Mouse (Mus musculus) liver, embryonic 15.5 days (tissue): ENCODE measurements around the gene Gpr146. TPM values are rescaled to one million over a fixed set of nuclear protein-coding genes. Genes with fewer than 3 reads are reported as not detected.
"Not testable (repeated sequence)": the region's sequence is repeated elsewhere in the genome, so short reads cannot be mapped to it uniquely, and the experiment has no call there.

Experiments used
- ATAC-seq: fragments of 200-750 bp; cut with Nextera tagmentation; 2 replicates; pipeline ENCODE4 v1.8.0; 2017; ENCODE audit warnings: moderate number of reproducible peaks, mild to moderate bottlenecking, moderate library complexity; ENCODE audit not compliant: insufficient read depth
- H3K27ac ChIP-seq: fragments of 300-500 bp; sonication (generic); replicated peaks from 2 replicates; pipeline ENCODE4 v1.5.1; 2015; ENCODE audit warnings: mild to moderate bottlenecking, inconsistent platforms
- H3K27me3 ChIP-seq: fragments of 300-500 bp; sonication (generic); 2 replicates; pipeline ENCODE4 v1.6.1; 2015; ENCODE audit warnings: mild to moderate bottlenecking, inconsistent platforms
- H3K36me3 ChIP-seq: fragments of 300-500 bp; sonication (generic); replicated peaks from 2 replicates; pipeline ENCODE4 v1.6.1; 2015; ENCODE audit warnings: moderate library complexity, mild to moderate bottlenecking, inconsistent platforms
- H3K4me1 ChIP-seq: fragments of 300-500 bp; sonication (generic); replicated peaks from 2 replicates; pipeline ENCODE4 v1.6.1; 2015; ENCODE audit warnings: inconsistent platforms
- H3K4me2 ChIP-seq: fragments of 300-500 bp; sonication (generic); 2 replicates; pipeline ENCODE4 v1.6.1; 2015; ENCODE audit warnings: moderate library complexity, mild to moderate bottlenecking, inconsistent platforms
- H3K4me3 ChIP-seq: fragments of 300-500 bp; sonication (generic); replicated peaks from 2 replicates; pipeline ENCODE4 v1.5.1; 2015; ENCODE audit warnings: mild to moderate bottlenecking, inconsistent platforms
- H3K9ac ChIP-seq: fragments of 300-500 bp; sonication (generic); 2 replicates; pipeline ENCODE4 v1.6.1; 2015; ENCODE audit warnings: moderate library complexity, mild to moderate bottlenecking, inconsistent platforms
- H3K9me3 ChIP-seq: fragments of 300-500 bp; sonication (generic); replicated peaks from 2 replicates; pipeline ENCODE4 v1.6.1; 2016; ENCODE audit warnings: inconsistent platforms
- WGBS: fragments of 180-500 bp; shearing (Covaris S2); methylation state at CpG from one replicate; pipeline ENCODE4 v1.1.7; 2015; ENCODE audit warnings: mixed read lengths; ENCODE audit not compliant: insufficient replicate concordance; 5-methylcytosine and 5-hydroxymethylcytosine counted together
- polyA plus RNA-seq: library from polyadenylated mRNA; unstranded; fragments of >200 nt; fragmentation: Nextera tagmentation; extraction: Ambion mirVana; gene quantifications from 2 replicates; pipeline ENCODE4 v1.2.1, GENCODE M21; 2015

The Gpr146 gene
- polyA plus RNA-seq, 1 experiment from 2014 or later: 25.0 TPM

DNA sequence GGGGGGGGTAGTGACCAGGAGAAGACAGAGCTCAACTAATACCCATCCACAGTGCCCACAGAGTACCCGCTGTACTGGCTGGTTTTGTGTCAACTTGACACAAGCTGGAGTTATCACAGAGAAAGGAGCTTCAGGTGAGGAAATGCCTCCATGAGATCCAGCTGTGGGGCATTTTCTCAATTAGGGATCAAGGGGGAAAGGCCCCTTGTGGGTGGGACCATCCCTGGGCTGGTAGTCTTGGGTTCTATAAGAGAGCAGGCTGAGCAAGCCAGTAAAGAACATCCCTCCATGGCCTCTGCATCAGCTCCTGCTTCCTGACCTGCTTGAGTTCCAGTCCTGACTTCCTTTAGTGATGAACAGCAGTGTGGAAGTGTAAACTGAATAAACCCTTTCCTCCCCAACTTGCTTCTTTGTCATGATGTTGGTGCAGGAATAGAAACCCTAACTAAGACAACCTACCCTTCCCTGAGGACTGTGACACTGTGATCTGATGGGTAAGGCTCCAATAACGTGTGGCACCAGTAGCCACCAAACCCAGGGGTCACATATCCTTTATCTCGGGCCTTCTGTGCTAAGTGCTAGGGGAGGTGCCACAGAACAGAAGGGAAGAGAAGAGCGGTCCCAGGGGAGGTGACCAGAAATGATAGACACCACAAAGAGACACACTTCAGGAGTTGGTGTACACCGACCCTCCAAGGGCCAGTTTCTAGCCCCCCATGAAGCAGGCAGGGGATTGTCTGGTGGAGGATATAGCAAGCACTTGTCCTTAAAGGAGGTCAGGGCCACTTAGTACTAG, 13.0 kb downstream of the Gpr146 start:
- H3K4me1 ChIP-seq: peaks cover 95% of the 10 kb centered on the region
- H3K27me3 ChIP-seq, H3K9me3 ChIP-seq: not testable (repeated sequence)
- peak overlapping the region; percentile 68 for H3K4me3 ChIP-seq
- H3K4me2 ChIP-seq: peak overlapping the region; percentile 87
- 40% methylated on average over 5 of the region's 5 CpGs for WGBS
- ATAC-seq: peak; percentile 12
- peaks cover 59% of the 10 kb centered on the region for H3K36me3 ChIP-seq
- peak overlapping the region; percentile 100 for H3K27ac ChIP-seq
- peak overlapping the region; percentile 89 for H3K9ac ChIP-seq

DNA sequence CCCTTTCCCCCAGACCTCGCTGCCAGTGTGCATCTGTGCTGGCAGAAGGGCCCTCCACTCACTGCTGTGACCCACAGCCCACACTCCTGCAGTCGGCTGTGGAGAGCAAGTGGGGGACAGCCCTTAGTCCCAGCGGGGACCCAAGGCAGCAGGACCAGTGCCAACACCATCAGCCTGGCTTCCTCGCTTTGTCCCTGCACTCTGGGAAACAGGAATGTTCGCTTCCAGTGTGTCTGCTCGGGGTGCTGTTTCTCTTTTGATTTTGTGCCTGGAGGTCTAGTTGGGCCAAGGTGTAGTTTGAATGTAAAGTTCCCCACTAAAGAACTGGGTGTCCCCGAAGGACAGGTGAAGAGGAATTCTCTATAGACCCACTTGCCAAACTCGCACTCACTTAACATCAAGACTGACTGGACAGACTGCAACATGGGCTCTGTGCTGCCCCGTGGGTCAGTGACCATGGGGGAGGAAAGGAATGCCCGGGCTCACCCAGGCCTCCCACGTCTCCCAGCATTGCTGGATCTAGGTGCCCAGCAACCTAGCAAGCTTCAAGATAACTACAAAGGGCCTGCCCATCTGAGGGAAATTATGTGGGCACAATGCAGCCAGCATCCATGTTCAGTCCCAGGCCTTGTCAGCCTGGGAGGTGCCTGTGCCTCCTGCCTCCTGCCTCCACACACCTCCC, 14.0 kb downstream of the Gpr146 start:
- Histone ChIP-seq H3K9ac (peak overlapping the region; percentile 89), H3K9me3 (no peaks in the 10 kb centered on the region), H3K27me3 (no peaks in the 10 kb centered on the region), H3K36me3 (peaks cover 61% of the 10 kb centered on the region), H3K27ac (peak overlapping the region; percentile 100), H3K4me3 (peak overlapping the region; percentile 68), H3K4me2 (peak overlapping the region; percentile 87), H3K4me1 (peaks cover 94% of the 10 kb centered on the region)
- no peak for ATAC-seq
- WGBS: 76% methylated on average over 11 of the region's 11 CpGs

DNA sequence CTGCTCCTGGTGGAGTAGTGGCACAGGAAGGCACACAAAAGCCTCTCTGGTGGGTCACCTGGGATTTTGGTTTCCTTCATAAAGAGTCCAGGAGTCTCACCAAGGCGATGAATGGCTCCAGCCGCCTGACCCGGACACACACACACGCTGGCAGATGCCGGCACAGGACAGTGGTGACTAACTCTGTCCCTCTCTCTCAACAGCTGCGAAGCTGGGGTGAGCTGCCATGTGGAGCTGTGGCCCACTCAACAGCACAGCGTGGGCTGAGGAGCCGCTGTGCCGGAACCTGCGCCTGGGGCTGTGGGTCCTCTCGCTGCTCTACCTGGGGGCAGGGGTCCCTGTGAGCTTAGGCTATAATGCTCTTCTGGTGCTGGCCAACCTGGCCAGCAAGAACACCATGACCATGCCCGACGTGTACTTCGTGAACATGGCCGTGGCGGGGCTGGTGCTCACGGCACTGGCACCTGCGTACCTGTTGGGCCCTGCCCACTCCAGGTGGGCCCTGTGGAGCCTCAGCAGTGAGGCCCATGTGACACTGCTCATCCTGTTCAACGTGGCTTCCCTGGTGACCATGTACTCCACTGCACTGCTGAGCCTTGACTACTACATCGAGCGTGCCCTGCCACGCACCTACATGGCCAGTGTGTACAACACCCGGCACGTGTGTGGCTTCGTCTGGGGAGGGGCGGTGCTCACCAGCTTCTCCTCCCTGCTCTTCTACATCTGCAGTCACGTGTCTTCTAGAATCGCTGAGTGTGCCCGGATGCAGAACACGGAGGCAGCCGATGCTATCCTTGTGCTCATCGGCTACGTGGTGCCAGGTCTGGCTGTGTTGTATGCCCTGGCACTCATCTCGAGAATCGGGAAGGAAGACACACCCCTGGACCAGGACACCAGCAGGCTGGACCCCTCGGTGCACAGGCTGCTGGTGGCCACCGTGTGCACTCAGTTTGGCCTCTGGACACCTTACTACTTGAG, 15.0 kb downstream of the Gpr146 start:
- Histone ChIP-seq H3K36me3 (peaks cover 59% of the 10 kb centered on the region), H3K4me2 (peak overlapping the region; percentile 87), H3K4me3 (peak overlapping the region; percentile 68; the same call in 1 of the 2 replicates), H3K27me3 (no peaks in the 10 kb centered on the region), H3K9me3 (no peaks in the 10 kb centered on the region), H3K9ac (peak overlapping the region; percentile 89), H3K4me1 (peaks cover 94% of the 10 kb centered on the region), H3K27ac (peak overlapping the region; percentile 100)
- 93% methylated on average over 37 of the region's 37 CpGs for WGBS
- no peak for ATAC-seq

GRCm38 (mm10) chr5:139393197-139393588, 15.7 kb downstream of the Gpr146 start:
- no peaks in the 10 kb centered on the region for H3K27me3 ChIP-seq
- peaks cover 59% of the 10 kb centered on the region for H3K36me3 ChIP-seq
- H3K9me3 ChIP-seq: no peaks in the 10 kb centered on the region
- 88% methylated on average over 16 of the region's 16 CpGs for WGBS
- no peak for ATAC-seq
- H3K4me1 ChIP-seq: peaks cover 94% of the 10 kb centered on the region
- peak overlapping the region; percentile 87 for H3K4me2 ChIP-seq
- no peak overlapping the region for H3K4me3 ChIP-seq
- peak overlapping the region; percentile 100 for H3K27ac ChIP-seq
- no peak overlapping the region for H3K9ac ChIP-seq

DNA sequence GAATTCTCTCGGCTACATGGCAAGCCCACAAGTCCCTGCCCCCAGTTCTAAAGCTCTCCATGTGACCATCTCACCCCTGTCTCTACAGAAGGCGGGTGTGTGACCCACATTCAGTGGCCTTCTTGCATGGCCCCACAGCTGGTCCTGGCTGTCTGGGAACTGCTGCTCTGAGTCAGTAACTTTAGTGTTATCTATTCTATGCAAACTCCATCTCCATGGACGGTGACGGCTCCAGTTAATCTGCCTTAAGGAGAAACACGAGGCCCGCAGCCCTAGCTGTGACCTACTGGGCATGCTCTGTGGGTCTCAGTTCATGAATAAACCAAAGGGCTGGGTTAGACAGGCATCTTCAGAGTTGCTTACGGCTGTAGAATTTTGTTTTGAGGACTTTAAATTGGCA, 16.9 kb downstream of the Gpr146 start:
- no peaks in the 10 kb centered on the region for H3K27me3 ChIP-seq
- H3K36me3 ChIP-seq: peaks cover 59% of the 10 kb centered on the region
- H3K4me1 ChIP-seq: peaks cover 90% of the 10 kb centered on the region
- peak overlapping the region; percentile 26 for H3K9ac ChIP-seq
- H3K27ac ChIP-seq: peak overlapping the region; percentile 100
- H3K4me3 ChIP-seq: no peak overlapping the region
- H3K4me2 ChIP-seq: peak overlapping the region; percentile 87
- H3K9me3 ChIP-seq: no peaks in the 10 kb centered on the region
- 18% methylated on average over 7 of the region's 7 CpGs for WGBS
- peak; percentile 16 for ATAC-seq

DNA sequence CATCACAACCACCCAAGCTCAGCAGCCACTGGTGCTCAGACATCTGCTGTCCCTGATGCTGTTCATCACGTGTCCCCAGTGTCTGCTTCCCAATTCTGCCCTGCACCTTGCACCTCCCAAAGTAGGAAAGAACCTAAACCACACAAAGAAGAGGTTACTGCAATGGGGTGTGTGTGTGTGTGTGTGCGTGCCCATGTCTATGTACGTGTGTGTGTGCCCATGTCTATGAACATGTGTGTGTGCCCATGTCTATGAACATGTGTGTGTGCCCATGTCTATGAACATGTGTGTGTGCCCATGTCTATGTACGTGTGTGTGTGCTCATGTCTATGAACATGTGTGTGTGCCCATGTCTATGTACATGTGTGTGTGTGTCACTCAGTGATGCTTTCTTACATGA, 18.0 kb downstream of the Gpr146 start:
- H3K4me1 ChIP-seq: peaks cover 82% of the 10 kb centered on the region
- no peak overlapping the region for H3K4me2 ChIP-seq
- no peak for ATAC-seq
- peaks cover 59% of the 10 kb centered on the region for H3K36me3 ChIP-seq
- H3K4me3 ChIP-seq: no peak overlapping the region
- H3K9ac ChIP-seq: no peak overlapping the region
- no peaks in the 10 kb centered on the region for H3K9me3 ChIP-seq
- H3K27ac ChIP-seq: peak overlapping the region; percentile 100
- 80% methylated on average over 4 of the region's 4 CpGs for WGBS
- no peaks in the 10 kb centered on the region for H3K27me3 ChIP-seq

DNA sequence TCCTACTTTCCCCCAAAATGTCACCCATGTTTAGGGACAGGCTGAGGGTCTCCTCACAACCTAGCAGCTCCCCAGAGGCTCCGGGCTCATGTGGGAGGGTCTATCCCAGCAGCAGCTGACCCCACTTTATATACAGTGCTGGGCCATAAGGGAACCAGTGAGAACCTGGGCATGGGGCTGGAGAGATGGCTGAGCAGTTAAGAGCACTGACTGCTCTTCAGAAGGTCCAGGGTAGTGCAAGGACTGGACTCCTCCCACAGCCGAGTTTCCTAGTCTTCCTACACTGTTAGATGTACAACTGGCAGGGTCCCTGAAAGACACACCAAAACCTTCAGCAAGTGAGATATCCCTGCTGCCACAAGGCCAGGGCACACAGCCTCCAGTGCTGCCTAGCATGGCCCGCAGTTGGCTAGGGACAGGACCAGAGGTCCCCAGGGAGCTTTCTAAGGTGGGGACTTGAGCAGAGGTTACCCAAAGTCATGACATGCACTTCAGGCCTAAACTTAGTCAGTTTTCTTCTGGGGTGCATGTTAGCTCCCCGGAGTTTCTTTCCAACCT, 19.9 kb downstream of the Gpr146 start:
- peak overlapping the region; percentile 73 for H3K27ac ChIP-seq
- 0 out of 2 replicates have a peak overlapping the region, but pooled peaks have one; percentile 22 for H3K9ac ChIP-seq
- no peaks in the 10 kb centered on the region for H3K27me3 ChIP-seq
- H3K9me3 ChIP-seq: no peaks in the 10 kb centered on the region
- peaks cover 65% of the 10 kb centered on the region for H3K4me1 ChIP-seq
- 76% methylated on average over 4 of the region's 4 CpGs for WGBS
- no peak overlapping the region for H3K4me3 ChIP-seq
- no peak for ATAC-seq
- H3K4me2 ChIP-seq: no peak overlapping the region
- peaks cover 41% of the 10 kb centered on the region for H3K36me3 ChIP-seq

DNA sequence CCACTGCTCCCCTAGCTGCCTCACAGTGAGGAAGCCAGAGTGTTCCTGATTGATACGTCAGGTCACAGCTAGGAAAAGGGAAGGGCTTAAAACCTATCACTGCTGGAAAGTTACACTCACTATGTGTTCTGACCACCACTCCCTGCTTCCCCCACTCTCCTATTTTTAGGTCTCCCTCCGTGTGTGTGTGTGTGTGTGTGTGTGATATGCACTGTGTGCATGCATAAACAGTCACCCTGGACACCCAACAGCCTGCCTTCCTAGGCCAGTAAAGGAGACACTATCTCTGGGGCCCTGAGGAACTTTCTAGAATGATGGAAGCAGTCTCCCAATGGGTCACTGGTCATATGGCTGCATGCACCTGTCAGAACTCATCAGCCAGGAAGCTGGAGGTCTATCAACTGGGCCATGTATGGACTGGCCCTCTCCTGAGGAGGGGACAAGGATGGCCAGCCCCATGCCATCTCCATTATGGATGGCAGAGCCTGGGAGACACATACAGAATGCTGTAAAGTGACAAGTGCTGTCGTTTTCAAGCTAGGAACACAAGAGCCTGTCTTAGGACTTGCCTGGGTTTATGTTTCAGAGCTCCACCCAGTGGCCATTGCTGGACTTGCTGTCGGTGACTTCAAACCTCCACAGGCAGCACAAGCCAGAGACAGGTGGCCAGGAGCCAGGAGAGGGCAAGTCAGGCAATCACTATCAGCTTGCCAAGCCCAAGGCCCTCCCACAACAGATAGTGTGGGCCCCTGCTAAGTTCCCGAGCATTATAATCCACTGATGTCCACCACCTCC, 20.7 kb downstream of the Gpr146 start:
- H3K4me1 ChIP-seq: peaks cover 59% of the 10 kb centered on the region
- peak overlapping the region; percentile 73 for H3K27ac ChIP-seq
- H3K4me2 ChIP-seq: peak overlapping the region; percentile 25
- peak overlapping the region; percentile 39 for H3K9ac ChIP-seq
- ATAC-seq: peak; percentile 67
- H3K9me3 ChIP-seq: no peaks in the 10 kb centered on the region
- peaks cover 33% of the 10 kb centered on the region for H3K36me3 ChIP-seq
- H3K4me3 ChIP-seq: no peak overlapping the region
- WGBS: 14% methylated on average over 5 of the region's 5 CpGs
- H3K27me3 ChIP-seq: no peaks in the 10 kb centered on the region

- H3K9ac ChIP-seq: peak overlapping the region; percentile 39; the same call in 1 of the 2 replicates
- H3K4me2 ChIP-seq: peak overlapping the region; percentile 25
- no peaks in the 10 kb centered on the region for H3K9me3 ChIP-seq
- H3K4me1 ChIP-seq: peaks cover 59% of the 10 kb centered on the region
- H3K27ac ChIP-seq: no peak overlapping the region
- no peak for ATAC-seq
- no peaks in the 10 kb centered on the region for H3K27me3 ChIP-seq
- peaks cover 27% of the 10 kb centered on the region for H3K36me3 ChIP-seq
- WGBS: 73% methylated on average over 5 of the region's 5 CpGs
- no peak overlapping the region for H3K4me3 ChIP-seq
These were observed 21.3 kb downstream of the Gpr146 start for GRCm38 (mm10) chr5:139398786-139399185.

GRCm38 (mm10) chr5:139399991-139400390, 22.5 kb downstream of the Gpr146 start:
- H3K4me1 ChIP-seq: peaks cover 59% of the 10 kb centered on the region
- WGBS: 86% methylated on average over 14 of the region's 14 CpGs

More at GRCm38 (mm10) chr5:139399991-139400390, 22.5 kb downstream of the Gpr146 start:
- H3K27ac ChIP-seq: no peak overlapping the region
- ATAC-seq: no peak
- no peaks in the 10 kb centered on the region for H3K9me3 ChIP-seq
- H3K4me3 ChIP-seq: no peak overlapping the region
- no peak overlapping the region for H3K4me2 ChIP-seq
- no peak overlapping the region for H3K9ac ChIP-seq
- no peaks in the 10 kb centered on the region for H3K27me3 ChIP-seq
- peaks cover 15% of the 10 kb centered on the region for H3K36me3 ChIP-seq
